ENCODE assay signal across 9 mouse cellular contexts in genomic region chr6:125350995-125351324, GRCm38 (mm10). TPM values are rescaled to one million over a fixed set of nuclear protein-coding genes. Genes with fewer than 3 reads are reported as not detected.
DNase-seq lines count a peak whose midpoint lies in the region; ATAC-seq and TF ChIP-seq lines count a peak whose summit lies in the region.
"Had no signal": no experiment of that assay in that cellular context is flagged by ENCODE, and none has a peak within 500 bp of the region (broad histone marks: within the 10 kb centered on the region; RNA-seq: fewer than 3 reads in every experiment).

No protein-coding gene starts in this region.

- no peaks in the 10 kb centered on the region for H3K27me3 ChIP-seq in hindbrain, postnatal 0 days (ENCODE audit: insufficient read depth, low read length)
- H3K27me3 ChIP-seq in midbrain, postnatal 0 days (ENCODE audit: insufficient read depth, low read length) = peaks cover 7% of the 10 kb centered on the region; the same call in 1 of the 2 replicates

- no peaks in the 10 kb centered on the region for H3K36me3 ChIP-seq in hindbrain, postnatal 0 days (ENCODE audit: insufficient read depth, low read length)
- H3K36me3 ChIP-seq in midbrain, postnatal 0 days (ENCODE audit: insufficient read depth, low read length) = no peaks in the 10 kb centered on the region

- H3K4me2 ChIP-seq in hindbrain, postnatal 0 days (ENCODE audit: low read depth, low read length) = peak overlapping the region; percentile 60
- H3K4me2 ChIP-seq in midbrain, postnatal 0 days (ENCODE audit: low read depth, low read length, poor library complexity, severe bottlenecking) = peak overlapping the region; percentile 46

- H3K27ac ChIP-seq in layer of hippocampus, adult 2 months = no peak overlapping the region; the same call in 1 of the 2 replicates
- H3K27ac ChIP-seq in embryonic fibroblast, embryonic 13.5 days (ENCODE audit: insufficient read depth, low read length) = peak overlapping the region; percentile 67
- no peak overlapping the region for H3K27ac ChIP-seq in hindbrain, postnatal 0 days
- no peak overlapping the region for H3K27ac ChIP-seq in midbrain, postnatal 0 days (ENCODE audit: low read depth, low read length)

- peaks cover 29% of the 10 kb centered on the region for H3K4me1 ChIP-seq in embryonic fibroblast, embryonic 13.5 days (ENCODE audit: control insufficient read depth, insufficient read depth, low read length)
- peaks cover 15% of the 10 kb centered on the region; the same call in 1 of the 2 replicates for H3K4me1 ChIP-seq in hindbrain, postnatal 0 days (ENCODE audit: insufficient read depth, low read length)
- peaks cover 6% of the 10 kb centered on the region; the same call in 1 of the 2 replicates for H3K4me1 ChIP-seq in midbrain, postnatal 0 days (ENCODE audit: insufficient read depth, low read length)

- H3K9ac ChIP-seq in hindbrain, postnatal 0 days (replicated peaks; ENCODE audit: low read length) = no peak overlapping the region
- H3K9ac ChIP-seq in midbrain, postnatal 0 days (replicated peaks; ENCODE audit: low read length, poor library complexity, severe bottlenecking) = no peak overlapping the region

- no peak for DNase-seq in layer of hippocampus, adult 2 months (ENCODE audit: low spot score in 2 of 2)
- no peak for DNase-seq in layer of hippocampus, postnatal 14 days (ENCODE audit: low spot score in 2 of 2)
- no peak for DNase-seq in hindbrain, postnatal 0 days (ENCODE audit: low spot score)
- DNase-seq in midbrain, postnatal 0 days (ENCODE audit: low spot score) = no peak
- DNase-seq in testis, postnatal 10 days (ENCODE audit: low spot score) = no peak
- no peak for DNase-seq in cerebellum, adult 11-12 months

- WGBS in hindbrain, postnatal 0 days = 83% methylated on average over 2 of the region's 2 CpGs
- 90% methylated on average over 2 of the region's 2 CpGs for WGBS in midbrain, postnatal 0 days

- TF ChIP-seq CTCF in layer of hippocampus, adult 2 months (conservative IDR thresholded peaks at IDR 0.05) = no peak
- no peak for TF ChIP-seq CTCF in embryonic fibroblast, embryonic 13.5 days (IDR thresholded peaks at IDR 0.05; ENCODE audit: borderline replicate concordance, insufficient read depth, low read length)
- TF ChIP-seq CTCF in hindbrain, postnatal 0 days (IDR thresholded peaks at IDR 0.05; ENCODE audit: low read depth) = no peak
- TF ChIP-seq CTCF in midbrain, postnatal 0 days (IDR thresholded peaks at IDR 0.05) = no peak

- H3K4me3 ChIP-seq in layer of hippocampus, adult 2 months = peak overlapping the region; percentile 62; the same call in 1 of the 2 replicates
- H3K4me3 ChIP-seq in embryonic fibroblast, embryonic 13.5 days (ENCODE audit: insufficient read depth, low read length) = peak overlapping the region; percentile 88
- no peak overlapping the region for H3K4me3 ChIP-seq in hindbrain, postnatal 0 days (ENCODE audit: low read length)
- H3K4me3 ChIP-seq in midbrain, postnatal 0 days (ENCODE audit: low read depth, low read length) = no peak overlapping the region

- ATAC-seq in hindbrain, postnatal 0 days = no peak
- no peak for ATAC-seq in midbrain, postnatal 0 days (ENCODE audit: low FRiP score)
- no peak for ATAC-seq in granulocyte monocyte progenitor cell, adult 5-6 weeks (replicated peaks; ENCODE audit: poor library complexity, severe bottlenecking)

- TF ChIP-seq POLR2A in embryonic fibroblast, embryonic 13.5 days (IDR thresholded peaks at IDR 0.05; ENCODE audit: low read depth, low read length) = no peak

- no peaks in the 10 kb centered on the region for H3K9me3 ChIP-seq in hindbrain, postnatal 0 days (ENCODE audit: low read length)
- no peaks in the 10 kb centered on the region for H3K9me3 ChIP-seq in midbrain, postnatal 0 days (ENCODE audit: low read length)

RNA-seq across cellular contexts. Expression of gene Tnfrsf1a, which starts 1.8 kb away (rescaled TPM):
- 10 to 100 TPM; 12.0 to 12.1 TPM for total RNA-seq in layer of hippocampus, adult 2 months (2021)
- 10 to 100 TPM; 12.8 to 15.2 TPM for total RNA-seq in layer of hippocampus, postnatal 14 days (2021)
- polyA plus RNA-seq in embryonic fibroblast, embryonic 13.5 days (2011; ENCODE audit: insufficient read length, low read depth, missing spikeins) = 126 and 140 TPM in 2 replicates
- total RNA-seq in hindbrain, postnatal 0 days (2014; rRNA removed) = 12.2 and 18.0 TPM in 2 replicates
- polyA plus RNA-seq in hindbrain, postnatal 0 days (2015; fragmentation: Nextera tagmentation; extraction: Ambion mirVana) = 15.5 and 16.3 TPM in 2 replicates
- 9.2 and 15.9 TPM in 2 replicates for total RNA-seq in midbrain, postnatal 0 days (2014; rRNA removed)
- 10.4 and 12.9 TPM in 2 replicates for polyA plus RNA-seq in midbrain, postnatal 0 days (2015; fragmentation: Nextera tagmentation; extraction: Ambion mirVana)
- total RNA-seq in granulocyte monocyte progenitor cell, adult 5-6 weeks (2014; fragmentation: Nextera tagmentation) = 89.1 and 104 TPM in 2 replicates
- 54.4 and 88.8 TPM in 2 replicates for total RNA-seq in granulocyte monocyte progenitor cell, adult 5-6 weeks (2017)

RNA-seq across cellular contexts. Expression of gene Plekhg6, which starts 29.6 kb away (rescaled TPM):
- total RNA-seq in layer of hippocampus, adult 2 months (2021) = under 1 TPM in 1 of 2 experiments, not detected in 1; 0.17 TPM
- not detected for total RNA-seq in layer of hippocampus, postnatal 14 days (2021)
- 0.15 TPM in 1 of 2 replicates, not detected in the other for polyA plus RNA-seq in embryonic fibroblast, embryonic 13.5 days (2011; ENCODE audit: insufficient read length, low read depth, missing spikeins)
- 0.68 and 0.86 TPM in 2 replicates for total RNA-seq in hindbrain, postnatal 0 days (2014; rRNA removed)
- polyA plus RNA-seq in hindbrain, postnatal 0 days (2015; fragmentation: Nextera tagmentation; extraction: Ambion mirVana) = 0.32 and 0.74 TPM in 2 replicates
- total RNA-seq in midbrain, postnatal 0 days (2014; rRNA removed) = 0.22 and 0.24 TPM in 2 replicates
- polyA plus RNA-seq in midbrain, postnatal 0 days (2015; fragmentation: Nextera tagmentation; extraction: Ambion mirVana) = 0.35 and 0.54 TPM in 2 replicates
- not detected in 2 replicates for total RNA-seq in granulocyte monocyte progenitor cell, adult 5-6 weeks (2014; fragmentation: Nextera tagmentation)
- not detected in 2 replicates for total RNA-seq in granulocyte monocyte progenitor cell, adult 5-6 weeks (2017)
- total RNA-seq: common myeloid progenitor, adult 5-6 weeks had no signal

RNA-seq across cellular contexts. Expression of gene Scnn1a, which starts 30.5 kb away (rescaled TPM):
- total RNA-seq in layer of hippocampus, adult 2 months (2021) = 1 to 10 TPM; 4.3 to 5.2 TPM
- 1 to 10 TPM; 2.8 to 4.1 TPM for total RNA-seq in layer of hippocampus, postnatal 14 days (2021)
- 0.48 and 0.70 TPM in 2 replicates for polyA plus RNA-seq in embryonic fibroblast, embryonic 13.5 days (2011; ENCODE audit: insufficient read length, low read depth, missing spikeins)
- 1.7 and 3.0 TPM in 2 replicates for total RNA-seq in hindbrain, postnatal 0 days (2014; rRNA removed)
- polyA plus RNA-seq in hindbrain, postnatal 0 days (2015; fragmentation: Nextera tagmentation; extraction: Ambion mirVana) = 1.00 and 1.2 TPM in 2 replicates
- total RNA-seq in midbrain, postnatal 0 days (2014; rRNA removed) = 1.5 and 1.8 TPM in 2 replicates
- 1.8 TPM in 2 replicates for polyA plus RNA-seq in midbrain, postnatal 0 days (2015; fragmentation: Nextera tagmentation; extraction: Ambion mirVana)
- 16.2 and 18.9 TPM in 2 replicates for total RNA-seq in granulocyte monocyte progenitor cell, adult 5-6 weeks (2014; fragmentation: Nextera tagmentation)
- total RNA-seq in granulocyte monocyte progenitor cell, adult 5-6 weeks (2017) = 1.4 and 1.8 TPM in 2 replicates

RNA-seq across cellular contexts. Expression of gene Ltbr, which starts 37.3 kb away (rescaled TPM):
- total RNA-seq in layer of hippocampus, adult 2 months (2021) = 1 to 10 TPM; 6.6 to 9.8 TPM
- 10 to 100 TPM in 1 of 2 experiments, 1 to 10 TPM in 1; 9.8 to 13.3 TPM for total RNA-seq in layer of hippocampus, postnatal 14 days (2021)
- 67.1 and 77.6 TPM in 2 replicates for polyA plus RNA-seq in embryonic fibroblast, embryonic 13.5 days (2011; ENCODE audit: insufficient read length, low read depth, missing spikeins)
- total RNA-seq in hindbrain, postnatal 0 days (2014; rRNA removed) = 31.6 and 34.4 TPM in 2 replicates
- polyA plus RNA-seq in hindbrain, postnatal 0 days (2015; fragmentation: Nextera tagmentation; extraction: Ambion mirVana) = 17.5 and 18.1 TPM in 2 replicates
- total RNA-seq in midbrain, postnatal 0 days (2014; rRNA removed) = 24.4 TPM in 2 replicates
- 14.5 and 15.7 TPM in 2 replicates for polyA plus RNA-seq in midbrain, postnatal 0 days (2015; fragmentation: Nextera tagmentation; extraction: Ambion mirVana)
- 36.4 and 50.3 TPM in 2 replicates for total RNA-seq in granulocyte monocyte progenitor cell, adult 5-6 weeks (2014; fragmentation: Nextera tagmentation)
- 29.9 and 36.3 TPM in 2 replicates for total RNA-seq in granulocyte monocyte progenitor cell, adult 5-6 weeks (2017)

Comparison
In these comparisons a context has a peak if more than half of its experiments do, and no peak if none do; other contexts are left out.
1. H3K4me3 ChIP-seq: peak in layer of hippocampus, adult 2 months (single experiment) and embryonic fibroblast, embryonic 13.5 days (single experiment); none in hindbrain, postnatal 0 days (single experiment) and midbrain, postnatal 0 days (single experiment).